Mouse (Mus musculus): ENCODE measurements around the gene Cchcr1. TPM values are rescaled to one million over a fixed set of nuclear protein-coding genes. Genes with fewer than 3 reads are reported as not detected.

The Cchcr1 gene
- total RNA-seq, 2 experiments from 2014 or later, result 14.5 to 17.1 TPM

GRCm38 (mm10) chr17:35567150-35567549, 50.2 kb downstream of the Cchcr1 start, which contains the start of gene 2300002M23Rik:
TSS of gene 2300002M23Rik (plus strand) at chr17:35567450.
- DNase-seq (ENCODE audit: extremely low spot score in 1 of 2, low spot score in 2 of 2), result no peak
- no peak within 1 kb of the TSS for H3K4me3 ChIP-seq
- no peak within 1 kb of the TSS for H3K27ac ChIP-seq
- TF ChIP-seq CTCF (IDR thresholded peaks at IDR 0.05), result no peak
- intact Hi-C loops (cut with DNase I), result no loop called here

GRCm38 (mm10) chr17:35567767-35568166, 50.9 kb downstream of the Cchcr1 start:
- Histone ChIP-seq H3K27ac (no peak overlapping the region), H3K4me3 (no peak overlapping the region)
- no peak for TF ChIP-seq CTCF (IDR thresholded peaks at IDR 0.05)
- no peak for DNase-seq (ENCODE audit: extremely low spot score in 1 of 2, low spot score in 2 of 2)
- intact Hi-C loops (cut with DNase I), result no loop called here

- intact Hi-C loops (cut with DNase I), result no loop called here
- H3K4me3 ChIP-seq, result no peak overlapping the region
- no peak for DNase-seq (ENCODE audit: extremely low spot score in 1 of 2, low spot score in 2 of 2)
- no peak for TF ChIP-seq CTCF (IDR thresholded peaks at IDR 0.05)
- no peak overlapping the region for H3K27ac ChIP-seq
Measured at GRCm38 (mm10) chr17:35569091-35569944, 52.4 kb downstream of the Cchcr1 start.

DNA sequence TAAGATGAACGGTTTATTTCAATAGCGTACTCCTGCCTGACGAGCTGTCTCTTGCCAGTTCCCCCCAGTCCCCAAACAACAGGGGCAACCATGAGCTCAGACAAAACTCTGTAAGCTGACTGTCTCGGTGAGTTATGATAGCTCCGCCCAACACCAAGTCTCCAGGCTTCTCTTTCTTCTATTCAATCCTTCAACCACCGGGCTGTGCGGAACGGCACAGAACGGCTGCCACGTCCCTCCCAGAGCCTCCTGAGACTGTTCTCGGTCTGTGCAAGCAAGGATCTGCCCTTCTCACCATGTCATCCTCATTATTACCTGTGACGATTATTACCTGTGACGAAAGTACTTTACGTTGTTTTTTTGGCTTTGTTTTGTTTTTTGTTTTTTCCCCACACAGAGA, 53.9 kb downstream of the Cchcr1 start:
- intact Hi-C loops (cut with DNase I), result no loop called here
- no peak for TF ChIP-seq CTCF (IDR thresholded peaks at IDR 0.05)
- no peak for DNase-seq (ENCODE audit: extremely low spot score in 1 of 2, low spot score in 2 of 2)
- Histone ChIP-seq H3K27ac (no peak overlapping the region), H3K4me3 (no peak overlapping the region)

DNA sequence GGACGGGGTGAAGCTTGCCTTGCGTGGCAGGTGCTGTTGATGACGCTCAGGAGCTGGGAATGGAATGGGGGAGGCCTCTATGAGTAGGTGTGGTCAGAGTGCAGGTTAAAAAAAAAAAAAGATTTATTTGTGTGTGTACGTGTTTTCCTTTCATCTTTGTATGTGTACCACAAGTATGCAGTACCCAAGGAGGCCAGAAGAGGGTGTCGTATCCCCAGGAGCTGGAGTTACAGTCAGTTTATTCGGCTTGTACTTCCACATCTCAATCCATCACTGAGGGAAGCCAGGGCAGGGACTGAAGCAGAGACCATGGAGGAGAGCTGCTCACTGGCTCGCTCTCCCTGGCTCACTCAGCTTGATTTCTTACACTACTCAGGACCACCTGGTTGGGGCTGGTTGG, 54.6 kb downstream of the Cchcr1 start:
- intact Hi-C loops (cut with DNase I), result no loop called here
- no peak; the same call in 1 of the 2 replicates for TF ChIP-seq CTCF (IDR thresholded peaks at IDR 0.05)
- no peak overlapping the region for H3K27ac ChIP-seq
- DNase-seq (ENCODE audit: extremely low spot score in 1 of 2, low spot score in 2 of 2), result no peak
- H3K4me3 ChIP-seq, result no peak overlapping the region

DNA sequence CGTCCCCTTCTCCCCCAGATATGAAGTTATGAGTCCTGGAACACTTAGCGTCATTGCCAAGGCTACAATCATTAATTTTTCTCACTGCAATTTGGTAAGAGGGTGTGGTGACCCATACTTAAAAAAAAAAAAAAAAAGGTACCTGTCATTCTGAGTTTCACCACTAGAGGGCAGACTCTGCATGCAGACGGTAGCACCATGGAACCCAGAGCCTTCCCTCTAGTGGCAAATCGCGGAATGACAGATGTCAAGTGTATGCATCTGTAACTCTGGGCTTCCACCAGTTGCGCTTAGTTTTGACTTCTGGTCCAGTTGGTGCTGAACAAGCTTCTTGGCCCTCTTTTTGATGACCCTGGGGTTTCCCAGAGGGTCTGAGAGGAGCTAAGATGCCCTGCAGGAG, 61.3 kb downstream of the Cchcr1 start:
- intact Hi-C loops (cut with DNase I), result loop anchor here (5.0 kb wide), 1 partner anchor 91 kb away; no protein-coding TSS in a partner anchor
- no peak overlapping the region for H3K4me3 ChIP-seq
- peak; percentile 99 for TF ChIP-seq CTCF (IDR thresholded peaks at IDR 0.05)
- peak; percentile 64 to 76 for DNase-seq (ENCODE audit: extremely low spot score in 1 of 2, low spot score in 2 of 2)
- H3K27ac ChIP-seq, result no peak overlapping the region

Other genes starting within 250 kb of the Cchcr1 start
- under 1 TPM in 1 of 2 experiments, not detected in 1; 0.79 TPM for gene H2-Q1, start 196.7 kb upstream of the Cchcr1 start, total RNA-seq (2021)
- 1 to 10 TPM in 1 of 2 experiments, under 1 TPM in 1; 0.54 to 1.1 TPM for gene H2-Q2, start 174.9 kb upstream of the Cchcr1 start, total RNA-seq (2021)
- 1 to 10 TPM; 2.2 to 3.1 TPM for gene H2-Q4, start 137.5 kb upstream of the Cchcr1 start, total RNA-seq (2021)
- under 1 TPM in 1 of 2 experiments, not detected in 1; 0.59 TPM for gene H2-Q6, start 92.2 kb upstream of the Cchcr1 start, total RNA-seq (2021)
- gene H2-Q7, start 77.9 kb upstream of the Cchcr1 start, total RNA-seq (2021), result under 1 TPM; 0.47 to 0.57 TPM
- gene H2-Q10, start 47.0 kb upstream of the Cchcr1 start, total RNA-seq (2021), result under 1 TPM; 0.43 to 0.75 TPM
- gene Pou5f1, start 11.1 kb upstream of the Cchcr1 start, total RNA-seq (2021), result under 1 TPM in 1 of 2 experiments, not detected in 1; 0.25 TPM
- gene Tcf19, start 276 bp upstream of the Cchcr1 start, total RNA-seq (2021), result 10 to 100 TPM; 10.7 to 11.4 TPM
- gene Psors1c2, start 16.1 kb downstream of the Cchcr1 start, total RNA-seq (2021), result 1 to 10 TPM; 1.3 TPM
- gene Cdsn, start 35.0 kb downstream of the Cchcr1 start, total RNA-seq (2021), result 1 to 10 TPM in 1 of 2 experiments, under 1 TPM in 1; 0.87 to 1.5 TPM
- not detected for gene 2300002M23Rik, start 50.4 kb downstream of the Cchcr1 start, total RNA-seq (2021)
- not detected for gene Sfta2, start 84.4 kb downstream of the Cchcr1 start, total RNA-seq (2021)
- gene Gm9573, start 109.5 kb downstream of the Cchcr1 start, total RNA-seq (2021), result not detected
- not detected for gene Mucl3, start 126.6 kb downstream of the Cchcr1 start, total RNA-seq (2021)
- 10 to 100 TPM; 33.2 to 42.6 TPM for gene Vars2, start 150.5 kb downstream of the Cchcr1 start, total RNA-seq (2021)
- gene Gtf2h4, start 156.6 kb downstream of the Cchcr1 start, total RNA-seq (2021), result 10 to 100 TPM; 34.5 to 35.9 TPM
- gene Ddr1, start 187.5 kb downstream of the Cchcr1 start, total RNA-seq (2021), result 10 to 100 TPM; 47.2 to 47.8 TPM

All from left cerebral cortex, adult 2 months (tissue).